Mouse (Mus musculus) intestine, embryonic 14.5 days (tissue): ENCODE data around the gene Nbl1. TPM values are rescaled to one million over a fixed set of nuclear protein-coding genes. Genes with fewer than 3 reads are reported as not detected.

Experiments
- ATAC-seq: fragments of 200-750 bp; cut with Nextera tagmentation; replicated peaks from 2 replicates; pipeline ENCODE4 v1.8.0; 2017; ENCODE audit warnings: low read depth, moderate number of reproducible peaks, moderate TSS enrichment, moderate library complexity; ENCODE audit not compliant: low FRiP score, low TSS enrichment
- DNase-seq: peaks from one replicate; pipeline ENCODE4 v3.0.0-alpha.2; 2018; ENCODE audit warnings: low spot score
- H3K27ac ChIP-seq: fragments of 300-500 bp; sonication (generic); 2 replicates; pipeline ENCODE4 v1.5.1; 2014; ENCODE audit warnings: low read depth, mild to moderate bottlenecking, control low read depth
- H3K27me3 ChIP-seq: fragments of 300-500 bp; sonication (generic); replicated peaks from 2 replicates; pipeline ENCODE4 v1.6.1; 2014; ENCODE audit warnings: low read length, control low read depth; ENCODE audit not compliant: control insufficient read depth, insufficient read depth
- H3K36me3 ChIP-seq: fragments of 300-500 bp; sonication (generic); 2 replicates; pipeline ENCODE4 v1.6.1; 2014; ENCODE audit warnings: low read length, control low read depth; ENCODE audit not compliant: control insufficient read depth, insufficient read depth
- H3K4me1 ChIP-seq: fragments of 300-500 bp; sonication (generic); replicated peaks from 2 replicates; pipeline ENCODE4 v1.6.1; 2014; ENCODE audit warnings: low read length, control low read depth, mixed read lengths; ENCODE audit not compliant: control insufficient read depth, insufficient read depth
- H3K4me2 ChIP-seq: fragments of 300-500 bp; sonication (generic); 2 replicates; pipeline ENCODE4 v1.6.1; 2014; ENCODE audit warnings: low read length
- H3K4me3 ChIP-seq: fragments of 300-500 bp; sonication (generic); 2 replicates; pipeline ENCODE4 v1.5.1; 2014; ENCODE audit warnings: low read depth, low read length, control low read depth, mixed read lengths
- H3K9ac ChIP-seq: fragments of 300-500 bp; sonication (generic); 2 replicates; pipeline ENCODE4 v1.6.1; 2014; ENCODE audit warnings: mild to moderate bottlenecking, low read length
- H3K9me3 ChIP-seq: fragments of 300-500 bp; sonication (generic); 2 replicates; pipeline ENCODE4 v1.6.1; 2016; ENCODE audit warnings: low read length, control low read depth; ENCODE audit not compliant: control insufficient read depth
- WGBS: fragments of 180-500 bp; shearing (Covaris S2); extraction: QIAGEN DNeasy Blood & Tissue Kit; methylation state at CpG from one replicate; pipeline ENCODE4 v1.1.7; 2014; 5-methylcytosine and 5-hydroxymethylcytosine counted together
- polyA plus RNA-seq: library from polyadenylated mRNA; unstranded; fragments of >200 nt; fragmentation: Nextera tagmentation; extraction: Ambion mirVana; gene quantifications from 2 replicates; pipeline ENCODE4 v1.2.1, GENCODE M21; 2014

Gene Nbl1
- polyA plus RNA-seq, 1 experiment from 2014 or later: 55.5 TPM

DNA sequence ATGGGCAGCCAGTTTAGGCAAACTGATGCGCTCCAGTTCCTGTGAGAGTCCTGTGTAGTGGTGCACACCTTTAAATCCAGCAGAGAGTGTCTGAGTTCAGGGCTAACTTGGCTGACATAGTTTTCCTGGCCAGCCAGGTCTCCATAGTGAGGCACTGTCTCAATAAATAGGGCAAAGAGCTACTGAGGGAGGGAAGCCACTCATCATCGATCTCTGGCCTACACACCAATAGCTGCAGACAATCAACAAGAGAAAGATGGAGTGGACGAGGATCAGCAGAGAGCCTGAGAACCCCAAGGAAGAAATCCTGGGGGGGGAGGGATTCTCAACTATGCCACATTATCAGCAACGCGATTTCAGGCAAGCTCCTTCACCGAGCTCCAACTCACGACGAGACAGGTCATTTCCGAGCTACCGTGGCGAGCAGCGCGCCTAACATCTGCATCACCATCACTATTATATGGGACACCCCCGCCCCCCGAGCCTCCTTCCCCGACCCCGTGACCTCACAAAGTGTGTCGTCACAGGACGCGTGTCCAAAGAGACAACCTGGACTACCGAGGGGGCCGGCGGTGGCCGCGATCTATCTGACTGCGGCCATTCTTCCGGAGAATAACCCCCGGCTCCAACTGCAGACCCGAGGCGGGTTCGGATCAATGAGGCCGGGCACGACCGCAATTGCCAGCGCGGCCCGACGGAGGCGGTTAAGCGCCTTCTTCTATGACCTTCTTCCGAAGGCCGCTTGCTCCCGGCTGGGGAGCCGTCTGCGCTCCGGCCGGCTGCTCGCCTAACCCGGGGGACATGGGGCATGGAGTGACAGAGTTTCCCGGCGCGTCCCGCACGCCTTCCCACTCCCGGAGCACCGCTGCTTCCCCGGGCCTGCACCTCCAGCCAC is 37.3 kb upstream of the Nbl1 start:
- WGBS: 3% methylated on average over 57 of the region's 57 CpGs
- DNase-seq (peak; percentile 75), ATAC-seq (peak; percentile 57)
- H3K27ac ChIP-seq: peak overlapping the region; percentile 91
- H3K4me3 ChIP-seq: peak overlapping the region; percentile 98
- no peaks in the 10 kb centered on the region for H3K9me3 ChIP-seq
- H3K27me3 ChIP-seq: 0 out of 2 replicates have a peak, but pooled peaks cover 2% of the 10 kb centered on the region
- H3K4me1 ChIP-seq: peaks cover 9% of the 10 kb centered on the region
- no peaks in the 10 kb centered on the region for H3K36me3 ChIP-seq
- peak overlapping the region; percentile 83 for H3K4me2 ChIP-seq
- peak overlapping the region; percentile 95 for H3K9ac ChIP-seq

DNA sequence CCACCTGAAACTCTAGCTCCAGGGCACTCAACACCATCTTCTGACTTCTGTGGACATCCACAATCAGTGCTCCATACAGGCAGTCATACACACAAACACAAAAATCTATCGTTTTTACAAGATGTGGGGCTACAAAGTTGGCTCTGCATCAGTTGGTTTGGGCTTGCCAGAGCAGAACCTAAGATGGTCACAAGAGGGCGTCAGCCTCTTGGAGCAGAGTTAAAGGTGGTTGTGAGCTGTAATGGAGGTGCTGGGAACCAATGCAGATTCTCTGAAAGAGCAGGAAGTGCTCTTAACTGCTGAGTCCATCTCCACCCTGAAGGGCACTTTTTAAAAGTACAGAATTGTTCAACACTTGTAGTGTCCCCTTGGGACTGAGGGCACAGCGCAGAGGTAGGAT is 33.7 kb upstream of the Nbl1 start:
- ATAC-seq (no peak), DNase-seq (no peak)
- Histone ChIP-seq H3K9ac (no peak overlapping the region), H3K36me3 (no peaks in the 10 kb centered on the region), H3K9me3 (no peaks in the 10 kb centered on the region), H3K27me3 (no peaks in the 10 kb centered on the region), H3K4me2 (no peak overlapping the region), H3K27ac (no peak overlapping the region), H3K4me3 (no peak overlapping the region), H3K4me1 (peaks cover 9% of the 10 kb centered on the region)
- 91% methylated on average over 3 of the region's 3 CpGs for WGBS

DNA sequence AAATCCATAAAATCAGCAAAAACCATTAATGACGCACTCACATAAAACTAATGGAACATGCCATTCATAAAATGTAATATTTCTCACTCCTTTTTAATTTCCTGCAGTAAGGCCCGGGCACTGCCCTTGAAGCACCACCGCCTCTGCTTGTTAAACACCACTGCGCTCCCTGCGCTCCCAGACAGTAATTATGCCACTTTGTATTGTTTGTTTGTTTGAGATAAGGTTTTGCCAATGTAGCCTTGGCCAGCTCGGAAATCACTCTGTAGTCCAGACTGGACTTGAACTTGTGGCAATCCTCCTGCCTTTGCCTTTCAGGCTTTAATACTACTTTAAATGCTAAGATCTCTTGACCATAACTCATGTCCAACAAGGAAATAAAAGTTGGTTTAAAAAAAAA is 32.1 kb upstream of the Nbl1 start:
- ATAC-seq (no peak), DNase-seq (no peak)
- no peaks in the 10 kb centered on the region for H3K36me3 ChIP-seq
- H3K4me3 ChIP-seq: no peak overlapping the region
- no peaks in the 10 kb centered on the region for H3K27me3 ChIP-seq
- no peak overlapping the region for H3K9ac ChIP-seq
- no peak overlapping the region for H3K4me2 ChIP-seq
- H3K4me1 ChIP-seq: peaks cover 17% of the 10 kb centered on the region
- WGBS: 81% methylated on average over 6 of the region's 6 CpGs
- no peak overlapping the region for H3K27ac ChIP-seq
- no peaks in the 10 kb centered on the region for H3K9me3 ChIP-seq

DNA sequence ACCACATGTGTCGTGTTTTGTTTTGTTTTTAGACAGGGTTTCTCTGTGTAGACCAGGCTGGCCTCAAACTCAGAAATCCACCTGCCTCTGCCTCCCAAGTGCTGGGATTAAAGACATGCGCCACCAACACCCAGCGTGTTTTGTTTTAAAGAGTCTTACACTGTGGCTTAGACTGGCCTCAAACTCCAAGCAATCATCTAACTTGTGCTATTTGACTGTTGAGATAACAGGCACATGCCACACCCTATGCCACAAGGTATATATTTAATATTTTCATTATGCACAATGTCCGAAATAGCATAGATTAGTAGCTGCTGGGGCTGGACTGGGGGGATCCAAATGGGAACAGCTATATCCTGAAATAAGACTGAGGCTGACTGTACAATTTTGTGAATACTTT is 29.8 kb upstream of the Nbl1 start:
- Histone ChIP-seq H3K9ac (no peak overlapping the region), H3K27me3 (no peaks in the 10 kb centered on the region), H3K36me3 (no peaks in the 10 kb centered on the region), H3K4me2 (no peak overlapping the region), H3K4me1 (peaks cover 15% of the 10 kb centered on the region), H3K4me3 (no peak overlapping the region), H3K9me3 (no peaks in the 10 kb centered on the region), H3K27ac (no peak overlapping the region)
- 95% methylated on average over 4 of the region's 4 CpGs for WGBS
- ATAC-seq (no peak), DNase-seq (no peak)

DNA sequence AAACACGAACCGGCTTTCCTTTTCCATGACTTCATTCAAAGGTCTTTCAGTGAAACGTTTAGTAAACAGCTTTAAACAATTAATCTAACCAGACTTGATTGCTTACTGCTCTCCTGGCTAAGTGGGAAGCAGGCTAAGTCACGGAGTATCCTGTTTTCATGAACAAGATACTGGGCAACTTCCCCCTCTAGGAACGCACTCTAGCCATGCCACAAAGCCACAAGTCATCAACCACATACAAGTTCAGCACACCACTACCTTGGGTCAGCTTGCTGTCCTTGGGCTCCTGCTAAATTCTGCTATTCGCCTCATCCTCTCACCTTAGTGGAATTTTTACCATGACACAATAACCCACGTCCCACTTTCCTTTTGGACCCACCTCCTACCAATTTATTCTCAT is 28.2 kb upstream of the Nbl1 start:
- no peak overlapping the region for H3K4me3 ChIP-seq

DNA sequence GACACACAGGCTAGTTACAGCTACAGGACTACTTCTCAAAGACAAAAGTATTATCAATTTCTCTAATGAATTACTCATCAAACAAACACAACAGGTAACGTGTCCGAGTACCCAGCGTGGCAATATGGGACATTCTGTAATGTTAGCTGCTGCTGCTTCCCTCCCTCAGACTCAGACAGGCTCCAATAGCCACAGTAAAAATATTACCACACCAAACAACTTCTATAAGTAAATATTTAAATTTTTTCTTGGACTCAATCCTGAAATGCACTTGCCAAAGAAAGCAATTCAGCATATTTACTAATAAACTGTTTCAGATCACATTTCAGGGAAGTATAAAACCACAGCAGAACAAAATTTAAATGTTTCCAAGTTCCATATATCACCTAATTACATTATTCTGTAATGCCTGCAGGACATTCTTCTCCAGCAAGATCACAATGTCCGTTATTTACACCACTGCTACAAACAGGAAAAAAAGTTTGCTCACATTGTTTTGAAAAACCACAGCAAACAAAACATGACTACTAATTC is 27.6 kb upstream of the Nbl1 start:
- no peak for ATAC-seq
- Histone ChIP-seq H3K27me3 (no peaks in the 10 kb centered on the region), H3K9me3 (no peaks in the 10 kb centered on the region), H3K4me3 (no peak overlapping the region), H3K4me1 (peaks cover 15% of the 10 kb centered on the region), H3K36me3 (no peaks in the 10 kb centered on the region), H3K4me2 (no peak overlapping the region), H3K27ac (0 out of 2 replicates have a peak overlapping the region, but pooled peaks have one; percentile 1), H3K9ac (no peak overlapping the region)
- DNase-seq: no peak
- 63% methylated on average over 4 of the region's 4 CpGs for WGBS

More for the DNA sequence above, 28.2 kb upstream of the Nbl1 start:
- Histone ChIP-seq H3K4me1 (peaks cover 15% of the 10 kb centered on the region), H3K9me3 (no peaks in the 10 kb centered on the region), H3K4me2 (no peak overlapping the region), H3K9ac (no peak overlapping the region), H3K27me3 (no peaks in the 10 kb centered on the region), H3K27ac (0 out of 2 replicates have a peak overlapping the region, but pooled peaks have one; percentile 1), H3K36me3 (no peaks in the 10 kb centered on the region)
- DNase-seq (no peak), ATAC-seq (no peak)
- 71% methylated on average over 7 of the region's 7 CpGs for WGBS

DNA sequence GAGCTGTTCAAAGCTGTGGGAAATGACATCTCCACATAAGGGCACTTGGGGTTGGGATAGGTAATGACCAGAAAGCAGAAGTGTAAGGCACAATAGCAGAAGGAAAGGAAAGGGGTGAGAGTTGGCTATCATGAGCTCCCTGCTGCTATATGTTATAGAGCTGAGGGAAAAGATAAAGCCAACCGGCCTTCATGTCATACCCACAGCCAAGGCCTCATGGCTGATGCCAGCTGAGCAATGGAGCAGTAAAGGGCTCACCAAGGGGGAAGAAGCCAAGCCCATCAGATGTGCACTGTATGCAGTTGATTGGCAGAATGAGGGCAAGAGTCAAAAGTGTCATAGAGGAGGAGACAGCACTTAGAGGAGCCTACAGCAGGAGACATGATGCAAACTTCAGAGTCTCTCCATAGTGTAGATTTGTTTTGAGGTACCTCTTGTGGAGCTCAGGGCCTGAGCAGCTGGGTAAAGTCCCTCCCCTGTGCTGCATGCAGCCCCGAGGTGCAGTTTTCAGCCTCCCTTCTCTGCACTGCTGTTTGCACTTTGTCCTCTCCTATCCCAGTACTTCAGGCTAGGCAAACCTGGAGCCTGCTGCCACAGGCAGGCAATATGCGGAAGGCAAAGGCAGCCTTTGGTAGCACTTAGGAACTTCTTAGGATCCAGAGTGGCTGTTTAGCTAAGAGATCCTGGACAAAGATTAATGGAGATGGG is 23.7 kb upstream of the Nbl1 start:
- Histone ChIP-seq H3K9ac (no peak overlapping the region), H3K4me1 (peaks cover 21% of the 10 kb centered on the region), H3K4me2 (no peak overlapping the region), H3K27me3 (no peaks in the 10 kb centered on the region), H3K27ac (no peak overlapping the region), H3K4me3 (no peak overlapping the region), H3K9me3 (no peaks in the 10 kb centered on the region), H3K36me3 (no peaks in the 10 kb centered on the region)
- ATAC-seq: no peak
- 77% methylated on average over 3 of the region's 3 CpGs for WGBS
- no peak for DNase-seq

DNA sequence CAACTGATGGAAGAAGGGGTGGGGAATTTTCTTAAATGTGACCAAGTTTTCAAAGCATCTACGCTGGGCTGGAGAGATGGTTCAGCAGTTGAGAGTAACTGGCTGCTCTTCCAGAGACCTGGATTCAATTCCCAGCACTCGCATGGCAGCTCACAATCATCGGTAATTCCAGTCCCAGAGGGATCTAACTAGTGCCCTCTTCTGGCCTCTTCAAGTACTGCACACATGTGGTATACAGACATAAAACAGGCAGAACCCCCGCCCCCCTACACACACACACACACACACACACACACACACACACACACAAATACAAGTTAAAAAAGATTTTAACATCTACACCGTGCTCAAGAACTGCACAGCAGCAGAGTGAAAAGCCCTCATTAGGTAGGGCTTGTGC is 22.9 kb upstream of the Nbl1 start:
- H3K4me3 ChIP-seq: no peak overlapping the region
- DNase-seq (no peak), ATAC-seq (no peak)
- peaks cover 28% of the 10 kb centered on the region for H3K4me1 ChIP-seq
- H3K27ac ChIP-seq: no peak overlapping the region
- no peaks in the 10 kb centered on the region for H3K27me3 ChIP-seq
- no peak overlapping the region for H3K9ac ChIP-seq
- no peaks in the 10 kb centered on the region for H3K9me3 ChIP-seq
- no peak overlapping the region for H3K4me2 ChIP-seq
- no peaks in the 10 kb centered on the region for H3K36me3 ChIP-seq
- 93% methylated on average over 5 of the region's 5 CpGs for WGBS
